Mouse (Mus musculus): Measurements from ENCODE around the gene Hist2h4.
"Not testable (repeated sequence)": the region's sequence is repeated elsewhere in the genome, so short reads cannot be mapped to it uniquely, and the experiment has no call there.

The Hist2h4 gene

DNA sequence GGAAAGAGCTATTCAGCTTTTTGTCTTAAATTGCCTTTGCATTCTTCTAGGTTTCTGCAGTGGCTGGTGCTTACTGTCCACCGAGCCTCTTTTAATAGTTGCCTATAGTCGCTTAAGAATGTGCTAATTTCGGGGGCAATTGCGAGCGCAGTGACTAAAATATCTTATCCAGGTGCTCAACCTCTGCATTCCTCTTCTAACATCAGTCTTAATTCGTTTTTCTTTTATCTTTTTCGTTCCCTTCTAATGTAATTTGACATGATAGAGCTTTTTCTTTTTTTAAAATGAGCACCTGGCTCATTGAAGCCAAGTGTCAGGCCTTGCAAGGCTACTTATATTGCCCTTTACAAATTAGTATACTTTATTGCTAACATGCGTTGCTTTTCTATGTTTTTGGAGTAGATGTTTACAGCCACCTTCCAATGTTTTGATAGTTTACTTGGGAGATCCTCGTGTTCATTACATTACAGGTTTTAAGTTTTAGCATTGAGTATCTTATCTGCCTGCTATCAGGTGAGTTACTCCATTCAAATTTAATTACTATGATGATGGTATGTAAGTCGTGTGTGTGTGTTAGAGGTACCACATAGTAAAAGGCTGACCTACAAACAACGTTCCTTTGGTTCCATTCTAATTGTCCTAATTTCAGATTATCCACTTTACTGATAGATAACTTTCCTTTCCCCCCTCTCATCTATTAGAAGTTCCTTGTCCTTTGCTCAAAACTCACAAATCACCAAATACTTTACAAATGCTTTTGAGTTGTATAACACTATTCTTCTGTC is 15.6 kb downstream of the Hist2h4 start:
- no peak for DNase-seq (ENCODE audit: low spot score in 2 of 2)

DNA sequence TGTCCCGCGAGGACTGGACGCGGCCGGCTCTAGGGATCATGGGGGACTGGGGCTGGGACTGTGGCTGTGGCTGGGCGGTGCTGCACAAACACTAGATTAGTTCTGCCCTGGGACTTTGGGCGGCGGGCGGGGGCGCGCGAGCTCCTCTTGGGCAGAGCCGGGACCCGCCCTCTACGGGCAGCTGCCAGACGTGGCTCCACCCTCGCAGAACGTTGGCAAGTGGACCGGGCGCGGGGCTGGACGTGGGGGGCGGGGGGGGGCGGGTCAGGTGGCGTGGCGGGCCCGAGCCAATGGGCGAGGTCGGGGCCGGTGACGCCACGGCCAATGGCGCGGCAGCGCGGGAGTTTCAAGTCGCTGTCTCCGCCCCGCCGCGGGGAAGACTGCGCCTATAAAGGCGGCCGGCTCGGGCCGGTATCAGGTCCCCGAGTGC is 16.7 kb downstream of the Hist2h4 start, which contains the start of gene Hist2h3c1:
Gene Hist2h3c1 (plus strand): TSS at position 259 of the 430 bp plus-strand sequence.
- not testable (repeated sequence) for DNase-seq (ENCODE audit: low spot score in 2 of 2)

GRCm38 (mm10) chr3:96246018-96246417 is 17.1 kb downstream of the Hist2h4 start:
- DNase-seq (ENCODE audit: low spot score in 2 of 2): not testable (repeated sequence)

DNA sequence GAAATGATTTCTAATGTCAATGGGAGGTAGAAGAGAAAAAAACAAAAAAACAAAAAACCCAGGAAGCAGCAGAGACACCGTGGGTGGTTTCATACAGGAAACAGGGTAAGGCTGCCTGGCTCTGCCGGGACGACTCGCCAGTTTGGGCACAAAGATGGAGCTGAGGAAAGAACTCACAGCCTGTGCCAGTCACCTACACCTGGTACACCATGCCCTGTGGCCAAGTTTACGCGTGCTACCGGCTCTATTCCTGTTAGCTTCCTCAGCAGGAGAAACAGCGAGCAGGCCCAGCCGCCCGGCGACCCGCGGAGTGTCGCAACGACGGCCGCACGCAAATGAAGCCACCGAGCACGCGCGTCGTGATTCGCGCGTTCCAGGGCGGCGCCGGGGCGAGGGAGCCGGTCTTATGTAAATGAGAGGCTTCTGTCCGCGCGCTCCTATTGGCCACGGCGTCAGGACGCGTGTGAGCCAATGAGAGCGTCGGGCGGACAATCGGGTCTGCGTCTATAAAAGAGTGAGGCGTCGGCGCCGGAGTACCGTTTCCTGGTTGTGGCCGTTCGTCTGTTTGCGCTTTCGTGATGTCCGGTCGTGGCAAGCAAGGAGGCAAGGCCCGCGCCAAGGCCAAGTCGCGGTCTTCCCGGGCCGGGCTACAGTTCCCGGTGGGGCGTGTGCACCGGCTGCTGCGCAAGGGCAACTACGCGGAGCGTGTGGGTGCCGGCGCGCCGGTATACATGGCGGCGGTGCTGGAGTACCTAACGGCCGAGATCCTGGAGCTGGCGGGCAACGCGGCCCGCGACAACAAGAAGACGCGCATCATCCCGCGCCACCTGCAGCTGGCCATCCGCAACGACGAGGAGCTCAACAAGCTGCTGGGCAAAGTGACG is 17.9 kb downstream of the Hist2h4 start, which contains the start of gene Hist2h2aa1:
Gene Hist2h2aa1 (plus strand): TSS at position 495 of the 884 bp plus-strand sequence.
- DNase-seq (ENCODE audit: low spot score in 2 of 2): peak; percentile 77 to 88

DNA sequence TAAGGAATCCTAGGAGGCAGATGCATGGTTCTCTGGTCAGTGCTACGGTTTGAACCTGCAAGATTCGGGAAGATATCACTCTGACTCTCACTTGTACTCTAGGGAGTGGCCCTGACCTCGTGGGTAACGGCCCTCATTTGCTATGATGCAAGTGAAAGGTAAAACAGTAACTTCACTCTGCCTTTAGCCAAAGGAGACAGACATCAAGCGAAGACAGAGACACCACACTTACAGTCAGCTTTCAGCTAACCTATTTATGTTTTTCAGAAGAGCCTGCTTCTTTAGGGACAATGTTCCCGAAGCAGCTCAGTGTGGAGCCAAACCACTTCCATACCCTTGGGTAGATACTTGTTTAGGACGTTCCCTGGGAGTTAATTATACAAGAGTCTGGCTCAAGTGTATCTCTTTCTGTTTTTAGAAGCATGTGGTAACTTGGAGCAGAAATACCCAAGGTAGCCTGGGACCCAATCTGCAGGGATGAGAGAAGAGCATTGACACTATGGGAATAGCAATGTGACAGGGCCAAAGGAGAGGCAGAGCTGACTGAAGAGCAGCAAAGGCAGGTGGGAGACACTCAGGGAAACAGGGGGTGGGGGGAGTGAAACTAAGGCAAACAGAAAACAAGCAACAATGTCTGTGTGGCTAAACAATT is 19.1 kb downstream of the Hist2h4 start:
- no peak for DNase-seq (ENCODE audit: low spot score in 2 of 2)

GRCm38 (mm10) chr3:96240799-96241197 is 22.3 kb downstream of the Hist2h4 start:
- no peak for DNase-seq (ENCODE audit: low spot score in 2 of 2)

- peak; percentile 96 to 97 for DNase-seq (ENCODE audit: low spot score in 2 of 2)
Observed at GRCm38 (mm10) chr3:96239949-96240798, 22.9 kb downstream of the Hist2h4 start, which contains the start of gene Hist2h2aa2. Hist2h2aa2 (minus strand) TSS chr3:96240276.

DNA sequence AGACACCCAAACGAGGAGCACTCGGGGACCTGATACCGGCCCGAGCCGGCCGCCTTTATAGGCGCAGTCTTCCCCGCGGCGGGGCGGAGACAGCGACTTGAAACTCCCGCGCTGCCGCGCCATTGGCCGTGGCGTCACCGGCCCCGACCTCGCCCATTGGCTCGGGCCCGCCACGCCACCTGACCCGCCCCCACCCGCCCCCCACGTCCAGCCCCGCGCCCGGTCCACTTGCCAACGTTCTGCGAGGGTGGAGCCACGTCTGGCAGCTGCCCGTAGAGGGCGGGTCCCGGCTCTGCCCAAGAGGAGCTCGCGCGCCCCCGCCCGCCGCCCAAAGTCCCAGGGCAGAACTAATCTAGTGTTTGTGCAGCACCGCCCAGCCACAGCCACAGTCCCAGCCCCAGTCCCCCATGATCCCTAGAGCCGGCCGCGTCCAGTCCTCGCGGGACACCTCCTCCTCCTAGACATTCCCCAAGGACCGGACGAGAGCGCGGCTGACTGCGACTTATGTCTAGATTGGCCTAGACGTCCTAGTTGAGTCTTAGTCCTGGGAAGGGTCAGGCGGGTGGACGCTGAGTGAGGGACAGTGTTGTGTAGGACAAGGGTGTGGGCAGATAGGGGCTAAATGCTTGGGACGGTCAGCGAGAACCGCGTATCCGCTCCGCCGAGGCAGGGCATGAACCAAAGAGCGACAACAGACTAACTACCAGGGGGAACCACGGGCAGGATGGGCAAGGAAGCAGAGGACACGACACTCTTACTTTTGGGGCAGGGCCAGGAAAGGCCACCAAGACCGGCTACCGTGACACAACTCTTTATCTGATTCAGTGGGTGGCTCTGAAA is 23.9 kb downstream of the Hist2h4 start, which contains the start of gene Hist2h3c2:
Gene Hist2h3c2 (minus strand): TSS at position 174 of the 840 bp plus-strand sequence.
- peak in 1 of 2 experiments; percentile 43 for DNase-seq (ENCODE audit: low spot score in 2 of 2)

DNA sequence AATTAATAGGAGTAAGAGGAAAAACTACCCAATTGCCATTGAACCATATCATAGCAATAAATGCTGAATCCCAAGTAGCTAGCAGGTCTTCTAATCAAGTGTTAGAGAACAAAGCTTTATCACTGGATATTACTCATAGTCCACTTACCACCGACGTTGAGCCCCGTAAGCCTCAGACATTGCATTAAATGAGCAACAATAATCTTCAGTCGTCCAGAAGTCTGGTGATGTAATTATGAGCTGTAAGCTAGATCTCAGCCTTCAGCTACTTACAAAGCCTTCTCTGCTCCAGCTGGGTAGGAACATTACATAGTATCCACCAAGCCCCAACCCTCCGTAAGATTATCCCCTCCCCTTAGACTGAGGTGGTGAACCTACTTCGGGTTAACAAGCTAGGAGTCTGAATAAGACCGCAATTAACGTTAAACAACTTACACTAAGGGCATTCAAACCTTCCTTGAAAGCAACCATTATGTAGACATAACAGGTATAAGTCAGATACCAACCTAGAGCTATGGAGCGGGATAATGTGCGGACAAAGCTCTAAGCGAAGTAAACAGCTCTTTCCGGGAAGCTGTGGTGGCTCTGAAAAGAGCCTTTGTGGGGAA is 25.1 kb downstream of the Hist2h4 start:
- DNase-seq (ENCODE audit: low spot score in 2 of 2): no peak

GRCm38 (mm10) chr3:96237335-96237903 is 25.7 kb downstream of the Hist2h4 start:
- DNase-seq (ENCODE audit: low spot score in 2 of 2): no peak

DNA sequence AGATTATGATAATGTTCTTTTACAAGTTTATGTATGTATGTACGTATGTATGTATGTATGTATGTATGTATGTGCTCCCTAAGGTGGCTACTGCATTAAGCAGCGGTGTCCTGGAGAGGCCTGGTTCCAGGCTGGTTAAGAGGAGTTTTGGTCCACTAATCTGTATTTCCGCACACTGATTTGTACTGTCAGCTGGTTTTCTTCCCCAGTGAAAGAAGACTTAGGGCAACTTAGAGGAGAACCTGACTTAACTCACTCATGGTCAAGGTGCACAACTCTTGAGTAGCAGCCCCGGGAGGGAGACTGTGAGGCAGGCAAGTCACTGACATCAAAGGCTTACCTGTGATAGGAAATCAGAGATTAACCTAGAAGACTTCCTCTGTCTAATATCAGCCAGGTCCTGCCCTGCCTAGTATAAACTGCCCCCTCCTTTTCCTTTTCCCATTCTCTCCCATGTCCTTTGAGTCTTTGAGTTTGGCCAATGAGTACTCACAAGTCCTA is 26.2 kb downstream of the Hist2h4 start:
- no peak for DNase-seq (ENCODE audit: low spot score in 2 of 2)

GRCm38 (mm10) chr3:96235836-96236235 is 27.3 kb downstream of the Hist2h4 start:
- DNase-seq (ENCODE audit: low spot score in 2 of 2): no peak

DNA sequence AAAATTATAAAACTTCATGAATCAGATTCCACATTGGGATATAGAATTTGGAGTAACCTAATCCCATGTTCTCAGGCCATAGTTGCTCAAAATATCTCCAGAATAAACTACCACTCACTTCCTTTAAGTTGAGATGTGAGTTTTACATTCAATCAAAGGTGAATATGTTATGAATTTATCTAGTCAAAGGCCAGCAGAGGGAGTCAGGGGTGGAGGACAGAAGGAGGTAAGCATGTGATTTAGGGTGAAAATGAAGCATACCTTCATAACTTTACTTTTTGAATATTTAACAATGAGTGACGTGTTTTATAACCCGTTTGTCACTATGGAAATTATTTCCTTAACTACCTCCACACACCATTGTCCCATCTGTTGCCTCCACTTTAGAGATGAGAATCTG is 28.2 kb downstream of the Hist2h4 start:
- DNase-seq (ENCODE audit: low spot score in 2 of 2): no peak

DNA sequence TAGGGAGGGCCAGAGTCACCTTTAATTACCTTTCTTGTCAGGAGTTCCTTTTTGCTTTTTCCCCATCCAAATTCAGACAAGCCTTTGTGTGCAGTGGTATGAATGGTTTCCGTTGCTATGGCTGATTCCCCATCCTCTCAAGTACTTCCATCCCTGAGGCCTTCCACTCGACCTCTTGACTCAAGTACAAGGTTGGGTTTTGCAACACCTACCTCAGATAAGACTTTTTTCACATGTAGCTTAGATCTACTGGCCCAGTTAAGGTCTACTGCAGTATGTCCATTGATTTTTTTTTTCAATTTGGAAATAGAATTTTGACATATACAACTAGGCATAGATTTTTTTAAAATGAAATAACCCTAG is 31.4 kb downstream of the Hist2h4 start:
- no peak for DNase-seq (ENCODE audit: low spot score in 2 of 2)

DNA sequence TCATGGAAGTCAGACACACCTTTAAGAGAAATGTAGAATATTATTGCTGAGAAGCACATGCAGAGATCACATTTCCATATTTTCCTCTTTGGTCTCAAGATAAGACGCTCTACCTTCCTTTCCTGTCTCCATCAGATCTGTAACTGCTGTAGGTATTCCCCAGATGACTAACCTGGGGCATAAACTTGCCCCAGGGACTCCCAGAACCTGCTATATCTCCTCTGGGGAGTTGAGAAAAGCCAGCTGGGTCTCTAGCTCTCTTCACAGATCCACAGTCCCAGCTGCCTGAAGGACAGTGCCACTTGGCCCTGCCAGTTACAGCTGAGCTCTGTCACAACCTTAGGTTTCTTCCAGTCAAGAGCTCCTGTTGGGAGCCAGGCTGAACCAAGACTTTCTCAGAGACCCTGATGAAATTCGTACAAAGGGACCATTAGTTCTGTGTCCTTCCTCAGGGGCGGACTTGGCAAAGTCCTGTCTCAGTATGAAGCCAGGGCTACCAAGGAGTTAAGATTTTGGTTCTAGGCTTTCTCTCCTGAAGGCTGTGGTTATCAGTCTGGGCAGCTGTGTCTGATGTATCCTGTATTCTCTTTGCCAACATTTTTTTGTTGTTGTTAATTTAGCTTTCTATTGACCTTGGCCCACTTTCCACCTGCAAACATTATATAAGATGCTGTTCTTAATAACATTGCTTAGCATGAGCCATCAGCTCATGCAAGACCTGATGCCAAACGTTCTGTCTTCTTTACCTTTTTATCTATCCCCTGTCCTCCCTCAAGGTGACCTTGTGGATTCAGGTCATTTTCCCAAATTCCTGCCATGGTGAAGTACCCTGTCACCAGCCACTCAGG is 32.0 kb downstream of the Hist2h4 start:
- no peak for DNase-seq (ENCODE audit: low spot score in 2 of 2)

- no peak for DNase-seq (ENCODE audit: low spot score in 2 of 2)
Observed at GRCm38 (mm10) chr3:96230404-96230803, 32.7 kb downstream of the Hist2h4 start.

DNA sequence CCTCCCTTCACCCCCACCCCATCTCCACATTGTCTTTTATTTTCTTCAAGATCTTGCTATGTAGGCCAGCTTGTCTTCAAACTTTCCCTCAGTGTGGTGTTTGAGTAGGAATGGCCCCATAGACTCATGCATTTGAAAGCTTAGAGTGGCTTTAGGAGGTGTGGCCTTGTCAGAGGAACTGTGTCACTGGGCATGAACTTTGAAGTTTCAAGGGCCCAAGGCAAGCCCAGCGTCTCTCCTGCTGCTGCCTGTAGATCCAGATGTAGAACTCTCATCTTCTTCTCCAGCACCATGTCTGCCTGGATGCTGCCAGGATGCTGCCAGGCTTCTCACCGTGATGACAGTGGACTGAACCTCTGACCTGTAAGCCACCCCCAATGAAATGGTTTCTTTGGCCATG is 34.3 kb downstream of the Hist2h4 start:
- no peak for DNase-seq (ENCODE audit: low spot score in 2 of 2)
